Mouse (Mus musculus) erythroblast, embryonic 14.5 days (primary cell): ENCODE data around the gene Rpl37.

ENCODE experiments used
- GATA1 ChIP-seq: IDR thresholded peaks from 2 replicates; pipeline ENCODE4 v1.6.1; 2012; ENCODE audit warnings: low read length, inconsistent platforms, mixed read lengths
- TAL1 ChIP-seq: IDR thresholded peaks from 3 replicates; pipeline ENCODE4 v1.6.1; 2012; ENCODE audit warnings: low read length, inconsistent platforms, mixed read lengths

GRCm38 (mm10) chr15:5154621-5155020 lies 38.2 kb downstream of the Rpl37 start:
- no peak for TF ChIP-seq GATA1
- TF ChIP-seq TAL1, result no peak
